Mouse (Mus musculus): Measurements from ENCODE around the gene Krt77. TPM values are rescaled to one million over a fixed set of nuclear protein-coding genes. Genes with fewer than 3 reads are reported as not detected.

Krt77 gene
- total RNA-seq, 2 experiments from 2014 or later, result 0.11 TPM; not detected in 1

- no peak for ATAC-seq (ENCODE audit: poor library complexity, severe bottlenecking)
These were observed 34.6 kb downstream of the Krt77 start for GRCm38 (mm10) chr15:101834784-101835328.

GRCm38 (mm10) chr15:101833131-101833530, 36.4 kb downstream of the Krt77 start:
- ATAC-seq (ENCODE audit: poor library complexity, severe bottlenecking), result no peak

- ATAC-seq (ENCODE audit: poor library complexity, severe bottlenecking), result no peak
These were observed 40.1 kb downstream of the Krt77 start for GRCm38 (mm10) chr15:101829441-101829840.

DNA sequence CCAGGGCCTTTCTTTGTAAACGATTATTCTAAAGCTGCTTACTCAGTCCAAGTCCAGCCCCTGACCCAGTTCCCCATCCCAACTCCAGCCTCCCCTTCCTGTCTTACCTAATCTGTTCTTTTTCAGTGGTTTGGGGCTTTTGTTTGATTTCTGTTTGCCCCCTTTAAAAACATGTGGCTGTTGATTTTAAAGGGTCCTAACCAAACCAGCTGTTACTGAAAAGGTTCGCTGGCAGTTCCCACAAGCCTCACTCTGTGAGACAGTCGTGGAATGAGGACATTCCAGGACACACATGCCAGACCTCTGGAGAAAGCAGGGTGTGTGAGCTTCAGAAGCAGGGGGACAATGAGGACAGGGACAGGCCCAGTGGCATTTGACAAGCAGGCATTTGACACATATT, 47.7 kb downstream of the Krt77 start:
- no peak for ATAC-seq (ENCODE audit: poor library complexity, severe bottlenecking)

- ATAC-seq (ENCODE audit: poor library complexity, severe bottlenecking), result no peak
These were observed 51.6 kb downstream of the Krt77 start, which contains the start of gene Krt2 for GRCm38 (mm10) chr15:101817875-101818274. Gene Krt2 (minus strand): TSS chr15:101818169.

Other genes starting within 250 kb of the Krt77 start
- not detected in 2 replicates for gene Gm5414, start 241.5 kb downstream of the Krt77 start, total RNA-seq (2015)
- gene Gm5414, start 241.5 kb downstream of the Krt77 start, total RNA-seq (2017), result not detected in 2 replicates
- not detected in 2 replicates for gene Gm5478, start 222.3 kb downstream of the Krt77 start, total RNA-seq (2015)
- gene Gm5478, start 222.3 kb downstream of the Krt77 start, total RNA-seq (2017), result not detected in 2 replicates
- not detected in 2 replicates for gene Krt6b, start 189.4 kb downstream of the Krt77 start, total RNA-seq (2015)
- not detected in 2 replicates for gene Krt6b, start 189.4 kb downstream of the Krt77 start, total RNA-seq (2017)
- not detected in 2 replicates for gene Krt6a, start 175.4 kb downstream of the Krt77 start, total RNA-seq (2015)
- gene Krt6a, start 175.4 kb downstream of the Krt77 start, total RNA-seq (2017), result not detected in 2 replicates
- gene Krt5, start 156.8 kb downstream of the Krt77 start, total RNA-seq (2015), result not detected in 2 replicates
- gene Krt5, start 156.8 kb downstream of the Krt77 start, total RNA-seq (2017), result not detected in 2 replicates
- not detected in 2 replicates for gene Krt71, start 126.6 kb downstream of the Krt77 start, total RNA-seq (2015)
- gene Krt71, start 126.6 kb downstream of the Krt77 start, total RNA-seq (2017), result not detected in 2 replicates
- gene Krt72, start 83.2 kb downstream of the Krt77 start, total RNA-seq (2015), result not detected in 2 replicates
- not detected in 2 replicates for gene Krt72, start 83.2 kb downstream of the Krt77 start, total RNA-seq (2017)
- not detected in 2 replicates for gene Krt73, start 67.4 kb downstream of the Krt77 start, total RNA-seq (2015)
- gene Krt73, start 67.4 kb downstream of the Krt77 start, total RNA-seq (2017), result not detected in 2 replicates
- gene Krt2, start 51.5 kb downstream of the Krt77 start, total RNA-seq (2015), result not detected in 2 replicates
- not detected in 2 replicates for gene Krt2, start 51.5 kb downstream of the Krt77 start, total RNA-seq (2017)
- gene Krt1, start 18.9 kb downstream of the Krt77 start, total RNA-seq (2015), result not detected in 2 replicates
- gene Krt1, start 18.9 kb downstream of the Krt77 start, total RNA-seq (2017), result not detected in 2 replicates
- not detected in 2 replicates for gene Krt76, start 23.2 kb upstream of the Krt77 start, total RNA-seq (2015)
- not detected in 2 replicates for gene Krt76, start 23.2 kb upstream of the Krt77 start, total RNA-seq (2017)
- not detected in 2 replicates for gene Krt4, start 55.0 kb upstream of the Krt77 start, total RNA-seq (2015)
- not detected in 2 replicates for gene Krt4, start 55.0 kb upstream of the Krt77 start, total RNA-seq (2017)
- not detected in 2 replicates for gene Krt79, start 70.6 kb upstream of the Krt77 start, total RNA-seq (2015)
- not detected in 2 replicates for gene Krt79, start 70.6 kb upstream of the Krt77 start, total RNA-seq (2017)
- gene Krt78, start 84.6 kb upstream of the Krt77 start, total RNA-seq (2015), result not detected in 2 replicates
- not detected in 2 replicates for gene Krt78, start 84.6 kb upstream of the Krt77 start, total RNA-seq (2017)
- not detected in 2 replicates for gene Krt8, start 134.8 kb upstream of the Krt77 start, total RNA-seq (2015)
- not detected in 2 replicates for gene Krt8, start 134.8 kb upstream of the Krt77 start, total RNA-seq (2017)
- 0.22 and 0.23 TPM in 2 replicates for gene Krt18, start 158.5 kb upstream of the Krt77 start, total RNA-seq (2015)
- gene Krt18, start 158.5 kb upstream of the Krt77 start, total RNA-seq (2017), result 0.89 and 1.7 TPM in 2 replicates
- gene Eif4b, start 204.1 kb upstream of the Krt77 start, total RNA-seq (2015), result 78.2 and 82.3 TPM in 2 replicates
- gene Eif4b, start 204.1 kb upstream of the Krt77 start, total RNA-seq (2017), result 199 and 204 TPM in 2 replicates
- 0.32 and 1.9 TPM in 2 replicates for gene Tns2, start 230.7 kb upstream of the Krt77 start, total RNA-seq (2015)
- gene Tns2, start 230.7 kb upstream of the Krt77 start, total RNA-seq (2017), result 0.07 TPM in 1 of 2 replicates, not detected in the other

All from megakaryocyte, adult 5-6 weeks (primary cell).